Mouse (Mus musculus): ENCODE data around the gene Evl. TPM values are rescaled to one million over a fixed set of nuclear protein-coding genes. Genes with fewer than 3 reads are reported as not detected.

Evl gene
- total RNA-seq, 1 experiment, result 36.4 TPM

DNA sequence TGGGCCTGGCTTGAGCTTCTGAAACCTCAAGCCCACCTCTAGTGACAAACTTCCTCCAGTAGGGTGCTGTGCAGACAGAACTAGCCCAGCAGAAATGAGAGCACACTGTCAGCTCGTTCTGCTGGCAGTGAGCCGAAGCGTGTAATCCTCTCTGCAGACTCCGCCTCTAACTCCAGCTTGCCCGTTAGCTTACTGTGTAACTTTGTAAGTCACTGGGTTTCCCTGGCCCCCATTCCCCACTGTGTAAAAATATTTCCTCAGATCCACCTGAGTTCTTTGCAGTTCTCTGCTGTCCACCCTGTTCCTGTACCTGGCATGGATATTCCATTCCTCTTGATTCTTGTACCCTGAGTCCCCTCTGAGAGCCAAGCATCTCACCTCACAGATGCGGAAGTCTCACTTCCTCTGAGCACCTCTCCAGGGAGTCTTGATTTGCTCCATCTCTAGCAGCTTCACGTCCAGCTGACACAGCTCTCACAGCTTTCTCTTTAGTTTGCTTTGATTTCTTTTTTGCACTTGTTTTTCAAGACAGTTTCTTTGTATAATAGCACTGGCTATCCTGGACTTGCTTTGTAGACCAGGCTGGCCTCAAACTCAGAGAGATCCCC, 96.6 kb downstream of the Evl start:
- Histone ChIP-seq H3K36me3 (ENCODE audit: control insufficient read depth, insufficient read depth, low read length, poor library complexity, severe bottlenecking) (peaks cover 12% of the 10 kb centered on the region; the same call in 1 of the 2 replicates), H3K9me3 (ENCODE audit: control insufficient read depth, insufficient read depth, low read depth, low read length) (no peaks in the 10 kb centered on the region), H3K27ac (ENCODE audit: insufficient read depth, low read depth, low read length, poor library complexity, severe bottlenecking) (no peak overlapping the region), H3K4me1 (ENCODE audit: control insufficient read depth in 2 of 2, insufficient read depth in 2 of 2, low read length in 2 of 2, poor library complexity in 1 of 2) (peaks cover 0 to 5% of the 10 kb centered on the region in 2 experiments; a peak in 1 of 4 replicates), H3K9ac (ENCODE audit: insufficient read depth, low read depth, low read length, poor library complexity, severe bottlenecking) (no peak overlapping the region), H3K4me3 (ENCODE audit: insufficient read depth in 1 of 2, low read depth in 1 of 2, low read length in 2 of 2, poor library complexity in 1 of 2, severe bottlenecking in 1 of 2) (no peak overlapping the region)
- TF ChIP-seq ZC3H11A (IDR thresholded peaks at IDR 0.05; ENCODE audit: borderline replicate concordance, low read depth, low read length), result no peak
- no peak for TF ChIP-seq MAFK (IDR thresholded peaks at IDR 0.05; ENCODE audit: insufficient read depth, low read depth, low read length)
- TF ChIP-seq CHD2 (IDR thresholded peaks at IDR 0.05; ENCODE audit: low read depth, low read length), result no peak
- TF ChIP-seq ZNF384 (IDR thresholded peaks at IDR 0.05; ENCODE audit: low read depth, low read length), result no peak
- TF ChIP-seq HCFC1 (IDR thresholded peaks at IDR 0.05; ENCODE audit: borderline replicate concordance, insufficient read depth, low read length), result no peak
- in situ Hi-C loops (cut with MboI; ENCODE audit: low sequenced_read_pairs in 2 of 2, unreplicated experiment in 2 of 2), result no loop called here
- no peak for DNase-seq (ENCODE audit: low read depth, low spot score)

DNA sequence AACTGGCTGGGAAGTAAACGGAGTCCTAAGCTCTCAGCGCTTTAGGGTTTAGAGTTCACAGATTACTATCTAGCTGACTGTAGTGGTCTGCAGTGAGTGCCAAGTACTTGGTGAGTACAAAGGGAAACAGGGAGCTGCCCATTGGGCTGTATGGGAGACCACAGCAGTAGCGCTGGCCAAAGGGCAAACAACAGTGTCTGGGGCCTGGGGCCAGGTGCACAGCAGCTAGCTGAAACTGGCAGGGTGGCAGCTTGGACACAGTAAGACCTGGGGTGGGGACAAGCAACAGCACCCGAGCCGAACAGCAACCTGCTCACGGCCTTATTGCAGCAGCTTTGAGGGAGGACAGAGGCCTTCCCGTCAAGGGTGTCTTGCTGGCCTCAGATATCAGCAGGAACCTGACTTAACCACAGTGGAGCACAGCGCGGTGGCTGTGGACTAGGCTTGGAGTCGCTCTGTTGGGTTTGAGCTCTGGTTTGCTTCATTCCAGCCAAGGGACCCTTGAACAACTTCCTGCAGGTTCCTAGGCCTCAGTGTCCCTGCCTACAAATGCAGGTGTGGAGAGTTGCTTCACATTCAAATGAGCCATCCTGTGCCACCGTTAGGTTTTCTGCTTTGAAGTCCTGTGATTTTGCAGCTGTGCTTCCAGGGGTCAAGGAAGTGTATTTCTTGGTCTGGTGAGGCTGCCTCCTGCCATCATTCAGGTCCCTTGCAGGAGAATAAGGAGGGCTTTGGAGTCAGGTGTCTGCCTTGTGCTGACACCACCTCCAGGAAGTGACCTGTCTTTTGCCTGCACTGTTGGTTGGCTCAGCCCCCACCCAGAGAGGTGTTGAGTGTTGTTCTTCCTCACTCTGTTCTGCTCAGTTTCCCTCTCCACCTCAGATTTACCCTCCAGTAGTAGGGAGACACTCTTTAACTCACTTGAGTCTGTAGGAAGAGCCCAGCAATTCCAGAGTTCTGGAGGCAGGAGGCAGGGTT, 99.1 kb downstream of the Evl start:
- TF ChIP-seq CHD2 (IDR thresholded peaks at IDR 0.05; ENCODE audit: low read depth, low read length), result no peak
- TF ChIP-seq HCFC1 (IDR thresholded peaks at IDR 0.05; ENCODE audit: borderline replicate concordance, insufficient read depth, low read length), result no peak
- no peak for TF ChIP-seq ZC3H11A (IDR thresholded peaks at IDR 0.05; ENCODE audit: borderline replicate concordance, low read depth, low read length)
- TF ChIP-seq MAFK (IDR thresholded peaks at IDR 0.05; ENCODE audit: insufficient read depth, low read depth, low read length), result no peak
- TF ChIP-seq ZNF384 (IDR thresholded peaks at IDR 0.05; ENCODE audit: low read depth, low read length), result no peak
- H3K9ac ChIP-seq (ENCODE audit: insufficient read depth, low read depth, low read length, poor library complexity, severe bottlenecking), result no peak overlapping the region
- H3K36me3 ChIP-seq (ENCODE audit: control insufficient read depth, insufficient read depth, low read length, poor library complexity, severe bottlenecking), result peaks cover 9% of the 10 kb centered on the region; the same call in 1 of the 2 replicates
- peak; percentile 26 for DNase-seq (ENCODE audit: low read depth, low spot score)
- in situ Hi-C loops (cut with MboI; ENCODE audit: low sequenced_read_pairs in 2 of 2, unreplicated experiment in 2 of 2), result no loop called here
- H3K9me3 ChIP-seq (ENCODE audit: control insufficient read depth, insufficient read depth, low read depth, low read length), result no peaks in the 10 kb centered on the region
- peak overlapping the region; percentile 10; the same call in 1 of the 2 replicates for H3K27ac ChIP-seq (ENCODE audit: insufficient read depth, low read depth, low read length, poor library complexity, severe bottlenecking)
- H3K4me1 ChIP-seq (ENCODE audit: control insufficient read depth in 2 of 2, insufficient read depth in 2 of 2, low read length in 2 of 2, poor library complexity in 1 of 2), result peaks cover 0 to 9% of the 10 kb centered on the region in 2 experiments; a peak in 1 of 4 replicates
- no peak overlapping the region for H3K4me3 ChIP-seq (ENCODE audit: insufficient read depth in 1 of 2, low read depth in 1 of 2, low read length in 2 of 2, poor library complexity in 1 of 2, severe bottlenecking in 1 of 2)

DNA sequence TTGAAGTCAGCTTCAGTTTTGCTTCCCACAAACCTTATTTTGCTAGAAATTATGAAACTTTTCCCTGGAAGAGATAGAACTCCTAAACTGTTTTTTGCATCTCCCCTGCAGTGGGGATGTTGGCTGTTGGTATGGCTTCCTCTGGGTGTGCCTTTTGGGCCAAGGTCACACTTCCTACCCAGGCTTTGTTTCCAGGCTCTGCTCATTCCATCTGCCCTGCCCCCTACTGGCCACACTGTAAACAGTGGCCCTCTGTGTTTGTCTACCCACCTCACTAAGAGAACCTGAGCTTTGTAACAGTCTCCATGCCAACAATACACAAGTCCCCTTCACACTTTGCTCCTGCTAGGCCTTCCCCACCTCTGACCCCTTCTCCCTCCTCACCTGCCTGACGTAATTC, 102.8 kb downstream of the Evl start:
- no peak overlapping the region for H3K4me3 ChIP-seq (ENCODE audit: insufficient read depth in 1 of 2, low read depth in 1 of 2, low read length in 2 of 2, poor library complexity in 1 of 2, severe bottlenecking in 1 of 2)
- H3K36me3 ChIP-seq (ENCODE audit: control insufficient read depth, insufficient read depth, low read length, poor library complexity, severe bottlenecking), result peaks cover 5% of the 10 kb centered on the region; the same call in 1 of the 2 replicates
- no peaks in the 10 kb centered on the region for H3K9me3 ChIP-seq (ENCODE audit: control insufficient read depth, insufficient read depth, low read depth, low read length)
- peaks cover 0 to 9% of the 10 kb centered on the region in 2 experiments; a peak in 1 of 4 replicates for H3K4me1 ChIP-seq (ENCODE audit: control insufficient read depth in 2 of 2, insufficient read depth in 2 of 2, low read length in 2 of 2, poor library complexity in 1 of 2)
- in situ Hi-C loops (cut with MboI; ENCODE audit: low sequenced_read_pairs in 2 of 2, unreplicated experiment in 2 of 2), result no loop called here
- TF ChIP-seq MAFK (IDR thresholded peaks at IDR 0.05; ENCODE audit: insufficient read depth, low read depth, low read length) (no peak), ZNF384 (IDR thresholded peaks at IDR 0.05; ENCODE audit: low read depth, low read length) (no peak), HCFC1 (IDR thresholded peaks at IDR 0.05; ENCODE audit: borderline replicate concordance, insufficient read depth, low read length) (no peak), ZC3H11A (IDR thresholded peaks at IDR 0.05; ENCODE audit: borderline replicate concordance, low read depth, low read length) (peak; percentile 64), CHD2 (IDR thresholded peaks at IDR 0.05; ENCODE audit: low read depth, low read length) (no peak)
- no peak overlapping the region for H3K9ac ChIP-seq (ENCODE audit: insufficient read depth, low read depth, low read length, poor library complexity, severe bottlenecking)
- DNase-seq (ENCODE audit: low read depth, low spot score), result peak; percentile 75
- H3K27ac ChIP-seq (ENCODE audit: insufficient read depth, low read depth, low read length, poor library complexity, severe bottlenecking), result no peak overlapping the region

DNA sequence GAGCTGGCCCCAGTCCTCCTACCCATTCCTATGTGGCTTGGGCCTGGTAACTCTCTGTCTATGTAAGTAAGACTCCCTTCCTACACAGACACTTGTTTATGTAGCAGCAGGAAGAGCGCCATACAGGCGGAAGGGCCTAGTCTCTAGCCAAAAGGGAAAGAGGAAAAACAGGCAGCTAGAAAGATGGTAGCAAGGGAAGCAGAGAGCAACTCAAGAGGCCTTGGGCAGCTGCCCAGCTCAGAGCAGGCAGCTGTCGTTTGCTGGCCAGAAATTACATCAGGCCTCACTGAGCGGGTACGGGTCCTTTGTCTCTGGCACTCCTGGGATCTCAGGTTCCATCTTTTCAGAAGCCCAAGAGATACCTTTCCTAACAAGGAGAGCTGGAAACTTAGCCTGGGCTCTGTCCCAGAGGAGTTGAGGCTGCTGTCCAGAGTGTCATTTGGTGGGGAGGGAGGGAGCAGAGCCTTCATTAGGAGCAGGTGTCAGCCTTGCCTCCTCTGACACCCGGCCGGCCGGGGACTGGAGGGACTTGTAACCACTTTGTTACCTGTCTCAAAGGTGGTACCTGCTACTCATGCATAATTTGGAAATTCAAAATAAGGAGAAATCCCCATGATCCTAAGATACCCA, 114.2 kb downstream of the Evl start:
- DNase-seq (ENCODE audit: low read depth, low spot score), result no peak
- Histone ChIP-seq H3K36me3 (ENCODE audit: control insufficient read depth, insufficient read depth, low read length, poor library complexity, severe bottlenecking) (no peaks in the 10 kb centered on the region; the same call in 1 of the 2 replicates), H3K27ac (ENCODE audit: insufficient read depth, low read depth, low read length, poor library complexity, severe bottlenecking) (no peak overlapping the region)

More for the DNA sequence above, 114.2 kb downstream of the Evl start:
- in situ Hi-C loops (cut with MboI; ENCODE audit: low sequenced_read_pairs in 2 of 2, unreplicated experiment in 2 of 2), result no loop called here
- H3K9me3 ChIP-seq (ENCODE audit: control insufficient read depth, insufficient read depth, low read depth, low read length), result no peaks in the 10 kb centered on the region
- no peak overlapping the region for H3K4me3 ChIP-seq (ENCODE audit: insufficient read depth in 1 of 2, low read depth in 1 of 2, low read length in 2 of 2, poor library complexity in 1 of 2, severe bottlenecking in 1 of 2)
- no peak overlapping the region for H3K9ac ChIP-seq (ENCODE audit: insufficient read depth, low read depth, low read length, poor library complexity, severe bottlenecking)
- no peaks in the 10 kb centered on the region for H3K4me1 ChIP-seq (ENCODE audit: control insufficient read depth in 2 of 2, insufficient read depth in 2 of 2, low read length in 2 of 2, poor library complexity in 1 of 2)
- TF ChIP-seq CHD2 (IDR thresholded peaks at IDR 0.05; ENCODE audit: low read depth, low read length), result no peak
- TF ChIP-seq ZNF384 (IDR thresholded peaks at IDR 0.05; ENCODE audit: low read depth, low read length), result no peak
- TF ChIP-seq MAFK (IDR thresholded peaks at IDR 0.05; ENCODE audit: insufficient read depth, low read depth, low read length), result no peak
- no peak for TF ChIP-seq ZC3H11A (IDR thresholded peaks at IDR 0.05; ENCODE audit: borderline replicate concordance, low read depth, low read length)
- TF ChIP-seq HCFC1 (IDR thresholded peaks at IDR 0.05; ENCODE audit: borderline replicate concordance, insufficient read depth, low read length), result no peak
